Mouse (Mus musculus): ENCODE results near the gene Adamts2. TPM values are rescaled to one million over a fixed set of nuclear protein-coding genes. Genes with fewer than 3 reads are reported as not detected.

Adamts2 gene
- polyA plus RNA-seq, 1 experiment from 2014 or later: 0.69 TPM

DNA sequence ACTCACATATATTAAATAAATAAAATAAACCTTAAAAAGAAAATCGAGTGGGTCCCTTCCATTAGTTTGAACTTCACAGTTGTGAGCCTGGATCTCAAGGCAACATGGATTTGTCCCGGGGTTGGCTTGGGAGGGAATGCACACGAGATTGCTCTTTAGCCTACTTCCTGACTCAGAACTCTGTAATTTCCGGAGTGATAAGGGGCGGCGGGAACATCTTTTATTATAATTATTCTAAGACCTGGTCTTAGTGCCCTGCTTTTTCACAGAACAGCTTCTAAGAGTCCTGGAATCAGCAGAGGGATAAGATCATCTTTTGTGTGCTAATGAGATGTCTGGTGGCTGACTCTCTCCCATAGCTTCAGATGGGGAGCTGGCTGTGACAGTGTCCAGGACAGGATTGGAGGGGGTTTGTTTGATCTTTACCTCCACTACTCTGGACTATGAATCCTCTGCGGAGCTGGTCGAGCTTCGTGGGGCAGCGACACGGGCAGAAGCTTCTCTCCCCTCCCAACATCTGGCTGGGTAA lies 15.2 kb downstream of the Adamts2 start:
- Histone ChIP-seq H3K27ac (ENCODE audit: low read depth, low read length) (no peak overlapping the region), H3K36me3 (ENCODE audit: control insufficient read depth, insufficient read depth, low read length) (no peaks in the 10 kb centered on the region), H3K9me3 (replicated peaks; ENCODE audit: control insufficient read depth, low read length) (no peaks in the 10 kb centered on the region), H3K4me2 (ENCODE audit: low read length) (no peak overlapping the region), H3K27me3 (replicated peaks; ENCODE audit: control insufficient read depth, insufficient read depth, low read length) (no peaks in the 10 kb centered on the region), H3K9ac (ENCODE audit: low read length) (no peak overlapping the region), H3K4me1 (ENCODE audit: control insufficient read depth, insufficient read depth, low read length) (no peaks in the 10 kb centered on the region), H3K4me3 (ENCODE audit: low read depth, low read length) (no peak overlapping the region)
- WGBS: 93% methylated on average over 11 of the region's 11 CpGs
- ATAC-seq: no peak
- DNase-seq (ENCODE audit: low spot score): no peak

DNA sequence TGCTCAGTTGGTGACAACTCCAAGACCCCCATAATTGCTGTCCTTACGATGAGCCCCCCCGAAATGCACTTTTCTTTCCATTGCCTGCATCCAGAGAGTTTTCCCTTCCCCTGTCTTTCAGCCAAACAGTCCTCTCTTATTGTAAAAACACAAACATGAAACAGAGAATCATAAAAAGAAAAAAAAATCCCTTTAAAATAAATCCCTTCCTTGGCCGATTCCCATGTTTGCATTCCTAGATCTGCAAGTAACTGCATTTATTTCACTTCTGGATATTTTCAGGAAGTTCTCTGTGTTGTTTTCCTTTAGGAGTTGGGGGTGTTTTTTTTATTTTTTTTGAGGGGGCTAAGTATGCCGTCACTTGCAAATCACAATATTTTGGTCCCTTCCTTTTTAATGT lies 19.0 kb downstream of the Adamts2 start:
- Histone ChIP-seq H3K4me1 (ENCODE audit: control insufficient read depth, insufficient read depth, low read length) (peaks cover 5% of the 10 kb centered on the region; the same call in 1 of the 2 replicates), H3K27ac (ENCODE audit: low read depth, low read length) (no peak overlapping the region), H3K9ac (ENCODE audit: low read length) (no peak overlapping the region), H3K27me3 (replicated peaks; ENCODE audit: control insufficient read depth, insufficient read depth, low read length) (no peaks in the 10 kb centered on the region), H3K36me3 (ENCODE audit: control insufficient read depth, insufficient read depth, low read length) (no peaks in the 10 kb centered on the region), H3K4me2 (ENCODE audit: low read length) (no peak overlapping the region), H3K9me3 (replicated peaks; ENCODE audit: control insufficient read depth, low read length) (no peaks in the 10 kb centered on the region), H3K4me3 (ENCODE audit: low read depth, low read length) (no peak overlapping the region)
- 92% methylated on average over 4 of the region's 4 CpGs for WGBS
- DNase-seq (ENCODE audit: low spot score): no peak
- no peak for ATAC-seq

DNA sequence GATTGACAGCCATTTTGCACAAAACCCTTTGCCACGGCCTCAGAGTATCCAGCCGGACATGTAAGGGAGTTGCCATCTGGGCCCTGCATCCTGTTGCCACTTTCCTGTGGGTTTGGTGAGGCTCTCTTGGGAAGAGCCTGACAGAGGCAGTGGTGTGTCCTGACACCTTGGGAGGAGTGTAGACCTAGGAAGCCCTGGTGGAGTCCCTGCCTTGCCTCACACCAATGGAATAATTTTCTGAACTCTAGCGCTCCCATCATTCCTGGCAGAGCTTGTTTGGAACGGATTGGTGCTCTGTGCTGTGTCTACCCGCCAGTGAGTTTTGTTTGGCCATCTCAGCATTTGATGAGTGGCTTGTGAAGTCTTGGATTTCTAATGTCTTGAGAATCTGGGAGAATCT lies 19.5 kb downstream of the Adamts2 start:
- Histone ChIP-seq H3K9me3 (replicated peaks; ENCODE audit: control insufficient read depth, low read length) (no peaks in the 10 kb centered on the region), H3K27ac (ENCODE audit: low read depth, low read length) (no peak overlapping the region), H3K27me3 (replicated peaks; ENCODE audit: control insufficient read depth, insufficient read depth, low read length) (no peaks in the 10 kb centered on the region), H3K9ac (ENCODE audit: low read length) (no peak overlapping the region), H3K36me3 (ENCODE audit: control insufficient read depth, insufficient read depth, low read length) (no peaks in the 10 kb centered on the region), H3K4me3 (ENCODE audit: low read depth, low read length) (no peak overlapping the region), H3K4me1 (ENCODE audit: control insufficient read depth, insufficient read depth, low read length) (peaks cover 5% of the 10 kb centered on the region; the same call in 1 of the 2 replicates), H3K4me2 (ENCODE audit: low read length) (no peak overlapping the region)
- DNase-seq (ENCODE audit: low spot score): no peak
- ATAC-seq: no peak
- 82% methylated on average over 5 of the region's 5 CpGs for WGBS

DNA sequence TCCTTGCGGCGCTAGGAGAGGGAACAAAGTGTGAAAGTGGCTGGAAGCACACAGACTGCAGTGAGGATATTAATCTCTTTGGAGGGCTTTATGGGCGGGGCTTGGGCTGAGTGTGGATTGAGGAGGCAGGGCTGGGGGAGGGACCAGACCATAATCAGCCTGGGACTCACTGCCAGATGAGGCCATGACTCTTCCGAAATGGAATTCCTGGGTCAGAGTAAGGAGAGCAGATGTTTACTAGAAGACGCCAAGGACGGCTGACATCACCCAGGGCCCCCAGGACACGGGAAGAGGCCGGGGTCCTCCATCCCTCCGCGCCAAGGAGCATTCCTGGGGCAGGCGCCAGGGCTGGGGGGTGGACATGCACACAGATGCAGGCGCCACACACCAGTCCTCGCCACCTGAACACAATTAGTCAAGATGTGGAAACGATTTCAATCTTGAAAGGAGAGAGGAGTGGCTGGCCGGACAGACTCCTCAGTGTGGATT lies 20.4 kb downstream of the Adamts2 start:
- Histone ChIP-seq H3K4me2 (ENCODE audit: low read length) (no peak overlapping the region), H3K9ac (ENCODE audit: low read length) (no peak overlapping the region), H3K27ac (ENCODE audit: low read depth, low read length) (no peak overlapping the region), H3K9me3 (replicated peaks; ENCODE audit: control insufficient read depth, low read length) (no peaks in the 10 kb centered on the region), H3K27me3 (replicated peaks; ENCODE audit: control insufficient read depth, insufficient read depth, low read length) (no peaks in the 10 kb centered on the region), H3K4me1 (ENCODE audit: control insufficient read depth, insufficient read depth, low read length) (peaks cover 5% of the 10 kb centered on the region; the same call in 1 of the 2 replicates), H3K4me3 (ENCODE audit: low read depth, low read length) (no peak overlapping the region), H3K36me3 (ENCODE audit: control insufficient read depth, insufficient read depth, low read length) (no peaks in the 10 kb centered on the region)
- DNase-seq (ENCODE audit: low spot score) (no peak), ATAC-seq (no peak)
- 73% methylated on average over 15 of the region's 15 CpGs for WGBS

DNA sequence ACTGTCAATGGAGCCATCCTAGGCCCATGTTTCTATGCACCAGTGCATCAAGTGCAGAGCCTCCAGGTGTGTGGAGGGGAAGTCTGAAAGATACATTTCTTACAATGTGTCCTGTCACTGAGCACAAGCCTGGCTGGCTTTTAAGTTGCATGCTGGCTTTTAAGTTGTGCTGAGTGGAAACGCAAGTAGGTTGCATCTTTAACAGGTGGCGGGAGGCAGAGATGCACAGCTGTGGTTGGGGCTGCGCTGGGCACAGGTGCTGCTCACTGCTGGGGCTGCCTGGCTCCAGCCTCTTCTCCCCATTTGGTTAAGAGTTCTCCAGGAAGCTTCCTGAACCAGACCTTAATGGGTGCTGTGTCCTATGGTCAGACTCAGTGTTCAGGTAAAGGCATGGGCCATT lies 21.9 kb downstream of the Adamts2 start:
- H3K36me3 ChIP-seq (ENCODE audit: control insufficient read depth, insufficient read depth, low read length): no peaks in the 10 kb centered on the region

DNA sequence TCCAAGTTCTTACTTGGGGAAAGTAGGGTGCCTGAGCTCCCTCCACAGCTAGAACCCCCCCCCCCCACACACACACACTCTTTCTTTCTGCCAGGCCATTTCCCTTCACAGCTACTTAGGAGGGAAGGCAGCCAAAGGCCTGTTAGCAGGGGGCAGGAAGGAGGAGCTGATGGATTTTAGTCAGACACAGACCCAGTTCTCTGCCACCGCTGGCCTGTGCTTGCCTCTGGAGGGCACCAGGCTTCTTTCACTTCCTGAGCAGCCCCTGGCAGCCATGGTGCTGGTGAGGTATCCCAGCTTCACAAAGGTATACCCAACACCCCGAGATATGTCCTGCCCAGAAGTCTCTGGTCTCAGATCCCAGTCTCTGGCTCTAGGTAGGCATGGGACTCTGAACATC lies 22.4 kb downstream of the Adamts2 start:
- Histone ChIP-seq H3K27ac (ENCODE audit: low read depth, low read length) (no peak overlapping the region; the same call in 1 of the 2 replicates), H3K36me3 (ENCODE audit: control insufficient read depth, insufficient read depth, low read length) (no peaks in the 10 kb centered on the region), H3K4me2 (ENCODE audit: low read length) (no peak overlapping the region), H3K4me3 (ENCODE audit: low read depth, low read length) (no peak overlapping the region), H3K4me1 (ENCODE audit: control insufficient read depth, insufficient read depth, low read length) (peaks cover 8% of the 10 kb centered on the region; the same call in 1 of the 2 replicates), H3K9ac (ENCODE audit: low read length) (no peak overlapping the region), H3K27me3 (replicated peaks; ENCODE audit: control insufficient read depth, insufficient read depth, low read length) (no peaks in the 10 kb centered on the region), H3K9me3 (replicated peaks; ENCODE audit: control insufficient read depth, low read length) (no peaks in the 10 kb centered on the region)
- DNase-seq (ENCODE audit: low spot score) (peak; percentile 23), ATAC-seq (no peak)
- WGBS: 58% methylated on average over 2 of the region's 2 CpGs

More for the DNA sequence above, 21.9 kb downstream of the Adamts2 start:
- no peak overlapping the region for H3K9ac ChIP-seq (ENCODE audit: low read length)
- H3K4me1 ChIP-seq (ENCODE audit: control insufficient read depth, insufficient read depth, low read length): peaks cover 5% of the 10 kb centered on the region; the same call in 1 of the 2 replicates
- ATAC-seq: no peak
- WGBS: 92% methylated on average over 3 of the region's 3 CpGs
- H3K4me2 ChIP-seq (ENCODE audit: low read length): no peak overlapping the region
- no peak overlapping the region for H3K4me3 ChIP-seq (ENCODE audit: low read depth, low read length)
- no peak for DNase-seq (ENCODE audit: low spot score)
- H3K27me3 ChIP-seq (replicated peaks; ENCODE audit: control insufficient read depth, insufficient read depth, low read length): no peaks in the 10 kb centered on the region
- no peak overlapping the region for H3K27ac ChIP-seq (ENCODE audit: low read depth, low read length)
- H3K9me3 ChIP-seq (replicated peaks; ENCODE audit: control insufficient read depth, low read length): no peaks in the 10 kb centered on the region

DNA sequence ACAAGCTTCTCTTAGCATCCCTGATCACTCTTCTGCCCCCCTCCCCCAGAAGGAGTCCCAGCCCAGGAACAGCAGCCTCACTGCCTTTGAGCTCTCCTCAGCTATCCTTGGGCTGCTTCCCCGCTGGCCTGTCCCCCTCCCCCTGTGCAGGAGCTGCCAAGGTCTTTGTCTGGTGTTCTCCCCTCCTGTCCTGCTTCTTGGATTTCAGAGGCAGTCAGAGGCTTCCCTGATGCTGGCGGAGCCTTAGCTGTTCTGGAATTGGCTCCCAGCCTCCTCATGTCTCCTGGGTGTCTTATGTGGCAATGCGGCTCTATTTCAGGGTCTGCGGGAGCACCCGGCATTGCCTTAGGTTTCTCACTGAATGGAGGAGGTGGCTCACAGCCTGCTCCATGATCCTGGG lies 22.8 kb downstream of the Adamts2 start:
- Histone ChIP-seq H3K27ac (ENCODE audit: low read depth, low read length) (no peak overlapping the region; the same call in 1 of the 2 replicates), H3K9me3 (replicated peaks; ENCODE audit: control insufficient read depth, low read length) (no peaks in the 10 kb centered on the region), H3K4me3 (ENCODE audit: low read depth, low read length) (no peak overlapping the region), H3K9ac (ENCODE audit: low read length) (no peak overlapping the region), H3K4me1 (ENCODE audit: control insufficient read depth, insufficient read depth, low read length) (peaks cover 10% of the 10 kb centered on the region; the same call in 1 of the 2 replicates), H3K4me2 (ENCODE audit: low read length) (no peak overlapping the region), H3K27me3 (replicated peaks; ENCODE audit: control insufficient read depth, insufficient read depth, low read length) (no peaks in the 10 kb centered on the region), H3K36me3 (ENCODE audit: control insufficient read depth, insufficient read depth, low read length) (no peaks in the 10 kb centered on the region)
- 41% methylated on average over 5 of the region's 5 CpGs for WGBS
- no peak for ATAC-seq
- DNase-seq (ENCODE audit: low spot score): peak; percentile 45

DNA sequence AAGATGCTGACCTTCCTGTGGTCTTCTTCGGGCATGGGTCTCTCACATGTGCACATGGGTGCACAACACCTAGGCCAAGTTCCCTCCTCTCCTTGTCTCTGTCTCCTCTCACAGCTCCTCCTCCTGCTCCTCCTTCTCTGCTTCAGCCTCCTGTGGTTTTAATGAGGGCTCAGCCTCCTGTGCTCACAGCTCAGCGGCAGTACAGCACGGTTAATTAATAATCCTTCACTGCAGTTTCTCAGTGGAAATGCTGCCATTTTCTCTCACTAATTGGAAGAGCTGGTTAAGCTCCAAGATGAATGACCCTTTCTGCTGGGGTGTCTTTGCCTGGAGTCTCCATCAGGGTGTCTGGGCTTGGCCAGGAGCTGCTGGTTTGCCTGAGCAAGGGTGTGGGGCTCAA lies 27.0 kb downstream of the Adamts2 start:
- Histone ChIP-seq H3K27me3 (replicated peaks; ENCODE audit: control insufficient read depth, insufficient read depth, low read length) (no peaks in the 10 kb centered on the region), H3K36me3 (ENCODE audit: control insufficient read depth, insufficient read depth, low read length) (no peaks in the 10 kb centered on the region), H3K4me2 (ENCODE audit: low read length) (no peak overlapping the region), H3K9me3 (replicated peaks; ENCODE audit: control insufficient read depth, low read length) (no peaks in the 10 kb centered on the region), H3K27ac (ENCODE audit: low read depth, low read length) (peak overlapping the region; percentile 71), H3K4me3 (ENCODE audit: low read depth, low read length) (no peak overlapping the region), H3K4me1 (ENCODE audit: control insufficient read depth, insufficient read depth, low read length) (peaks cover 14% of the 10 kb centered on the region; the same call in 1 of the 2 replicates), H3K9ac (ENCODE audit: low read length) (no peak overlapping the region)
- ATAC-seq (peak; percentile 75), DNase-seq (ENCODE audit: low spot score) (peak; percentile 80)
- WGBS: 9% methylated on average over 3 of the region's 3 CpGs

DNA sequence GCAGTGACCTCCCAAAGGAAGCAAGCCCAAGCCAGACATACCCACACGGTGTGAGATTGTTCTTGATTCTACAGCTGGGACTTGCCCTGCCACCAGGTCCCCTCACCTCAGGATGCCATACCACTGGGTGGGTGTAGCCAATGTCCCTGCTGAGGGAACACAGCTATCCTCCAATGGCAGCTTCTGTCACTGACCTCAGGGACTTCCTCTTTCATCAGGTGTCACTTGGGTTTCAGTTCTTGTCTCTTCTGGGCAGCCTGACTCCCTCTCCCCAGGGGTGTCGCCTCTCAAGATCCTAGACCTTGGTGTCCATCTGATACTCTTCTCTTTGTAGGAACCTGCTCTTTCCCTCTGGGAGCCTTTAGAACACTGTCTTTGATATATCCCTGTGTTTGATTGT lies 28.6 kb downstream of the Adamts2 start:
- 80% methylated on average over 2 of the region's 2 CpGs for WGBS

More for the DNA sequence above, 28.6 kb downstream of the Adamts2 start:
- peaks cover 9% of the 10 kb centered on the region; the same call in 1 of the 2 replicates for H3K4me1 ChIP-seq (ENCODE audit: control insufficient read depth, insufficient read depth, low read length)
- no peaks in the 10 kb centered on the region for H3K9me3 ChIP-seq (replicated peaks; ENCODE audit: control insufficient read depth, low read length)
- H3K27me3 ChIP-seq (replicated peaks; ENCODE audit: control insufficient read depth, insufficient read depth, low read length): no peaks in the 10 kb centered on the region
- no peak overlapping the region for H3K4me3 ChIP-seq (ENCODE audit: low read depth, low read length)
- no peak overlapping the region for H3K9ac ChIP-seq (ENCODE audit: low read length)
- ATAC-seq (no peak), DNase-seq (ENCODE audit: low spot score) (no peak)
- no peaks in the 10 kb centered on the region for H3K36me3 ChIP-seq (ENCODE audit: control insufficient read depth, insufficient read depth, low read length)
- no peak overlapping the region for H3K27ac ChIP-seq (ENCODE audit: low read depth, low read length)
- no peak overlapping the region for H3K4me2 ChIP-seq (ENCODE audit: low read length)
